Mouse (Mus musculus): ENCODE data around the gene Arih2. TPM values are rescaled to one million over a fixed set of nuclear protein-coding genes. Genes with fewer than 3 reads are reported as not detected.

The Arih2 gene
- polyA plus RNA-seq, 1 experiment from 2014 or later = 62.1 TPM

DNA sequence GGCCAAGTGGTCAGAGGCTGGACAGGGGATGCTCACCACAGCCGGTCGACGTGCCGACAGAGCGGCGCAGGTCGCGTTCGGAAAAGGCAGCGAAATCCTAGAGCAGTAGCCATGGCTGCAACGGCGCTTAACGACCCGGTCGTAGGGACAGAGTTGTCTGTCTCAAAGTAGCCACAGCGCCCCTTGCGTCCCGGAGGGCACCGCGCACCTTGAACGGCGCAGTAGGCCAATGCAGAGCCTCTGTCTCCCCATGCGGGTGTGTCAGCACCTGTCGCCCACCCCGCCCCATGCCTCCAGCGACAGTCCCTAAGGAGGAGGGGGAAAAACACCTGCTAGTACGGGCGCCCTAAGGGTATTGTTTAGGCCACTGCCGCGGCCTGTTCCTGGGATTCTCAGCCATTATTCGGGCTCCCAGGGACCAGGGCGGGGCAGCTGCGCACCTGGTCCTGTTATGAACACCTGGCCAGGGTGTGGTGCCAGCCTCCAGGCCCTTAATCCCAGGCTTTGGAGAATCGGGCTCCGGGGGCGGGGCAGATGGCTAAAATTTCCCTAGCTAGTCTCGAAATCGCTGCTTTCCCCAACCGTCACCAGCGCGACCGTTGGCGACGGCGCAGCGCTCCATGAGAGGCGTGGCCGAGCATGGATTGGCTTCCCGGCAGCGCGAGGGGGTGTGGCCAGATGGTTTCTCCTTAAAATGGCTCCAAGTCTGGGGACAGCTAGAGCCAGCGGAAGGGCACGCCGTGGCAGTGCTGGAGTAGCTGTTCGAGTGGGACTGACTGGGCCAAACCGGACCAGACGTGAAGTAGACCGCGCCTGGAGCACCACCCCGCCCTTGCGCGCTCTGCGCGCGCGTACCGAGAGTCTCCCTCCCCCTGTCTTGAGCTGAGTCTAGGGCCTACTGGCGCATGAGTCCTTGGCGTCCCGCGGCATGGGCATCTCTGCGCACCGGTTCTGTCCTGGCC lies 82.1 kb downstream of the Arih2 start, which contains the start of gene Ndufaf3:
Gene Ndufaf3, minus strand, starts transcription at position 620 of the 962 bp plus-strand sequence.
- WGBS = under 1% methylated on average over 71 of the region's 73 CpGs
- peaks cover 19% of the 10 kb centered on the region for H3K4me1 ChIP-seq (replicated peaks; ENCODE audit: control insufficient read depth, insufficient read depth, low read length)
- no peaks in the 10 kb centered on the region for H3K27me3 ChIP-seq (ENCODE audit: control insufficient read depth, insufficient read depth, low read length)
- H3K9me3 ChIP-seq (ENCODE audit: control insufficient read depth, low read length) = no peaks in the 10 kb centered on the region
- H3K36me3 ChIP-seq (ENCODE audit: control insufficient read depth, insufficient read depth, low read length) = peaks cover 12% of the 10 kb centered on the region
- peak; percentile 97 for DNase-seq (ENCODE audit: low spot score)
- peak within 1 kb of the TSS; percentile 99 for H3K4me2 ChIP-seq (ENCODE audit: low read depth, low read length, severe bottlenecking)
- ATAC-seq (replicated peaks; ENCODE audit: low FRiP score) = peak; percentile 80
- H3K9ac ChIP-seq (ENCODE audit: low read length) = peak within 1 kb of the TSS; percentile 87
- H3K27ac ChIP-seq (ENCODE audit: low read depth, low read length) = peak within 1 kb of the TSS; percentile 88
- H3K4me3 ChIP-seq (ENCODE audit: low read depth, low read length) = peak within 1 kb of the TSS; percentile 69

DNA sequence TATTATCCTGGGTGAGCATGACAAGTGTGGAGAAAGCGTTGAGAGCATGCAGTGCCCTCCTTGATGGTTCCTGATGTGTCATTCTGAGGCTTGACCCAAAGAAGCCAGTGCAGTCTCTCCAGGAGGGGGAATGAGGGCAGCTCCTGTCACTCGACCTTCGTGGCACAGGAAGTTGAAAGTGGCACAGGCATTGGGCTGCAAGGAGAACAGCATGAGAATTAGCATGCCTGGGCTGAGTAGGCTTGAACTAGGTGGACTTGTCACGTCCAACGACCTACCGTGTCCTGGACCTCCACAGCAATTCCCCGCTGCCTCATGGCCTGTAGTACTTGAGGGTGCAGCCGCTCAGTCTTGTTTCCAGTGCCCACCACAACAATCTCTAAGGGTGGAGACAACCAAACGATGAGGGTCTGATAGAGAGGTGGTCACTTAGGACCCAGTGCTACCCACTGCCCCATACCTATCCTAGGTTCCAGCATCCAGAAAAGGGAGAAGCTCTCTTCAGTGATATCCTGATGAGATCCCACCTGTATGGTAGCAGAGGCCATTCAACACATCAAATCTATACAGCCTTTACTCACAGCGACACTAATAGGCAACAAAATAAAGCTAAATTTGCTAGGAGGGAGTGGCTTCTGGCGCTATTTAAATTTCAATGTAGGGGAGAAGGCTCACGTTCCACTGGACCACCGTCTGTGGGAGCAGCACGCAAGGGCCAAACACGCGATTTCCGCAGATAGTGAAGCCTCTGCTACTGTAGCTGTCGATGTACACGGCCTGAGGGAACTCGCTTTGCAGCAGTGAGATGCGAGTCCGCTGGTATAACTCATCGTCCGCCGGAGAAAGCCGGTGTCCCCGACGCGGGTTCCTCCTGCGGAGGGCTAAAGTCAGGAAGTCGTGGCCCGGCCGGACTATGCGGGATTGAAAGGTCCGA lies 83.0 kb downstream of the Arih2 start:
- Histone ChIP-seq H3K4me2 (ENCODE audit: low read depth, low read length, severe bottlenecking) (peak overlapping the region; percentile 99), H3K9ac (ENCODE audit: low read length) (peak overlapping the region; percentile 87), H3K9me3 (ENCODE audit: control insufficient read depth, low read length) (no peaks in the 10 kb centered on the region), H3K27me3 (ENCODE audit: control insufficient read depth, insufficient read depth, low read length) (no peaks in the 10 kb centered on the region), H3K4me1 (replicated peaks; ENCODE audit: control insufficient read depth, insufficient read depth, low read length) (peaks cover 20% of the 10 kb centered on the region), H3K4me3 (ENCODE audit: low read depth, low read length) (peak overlapping the region; percentile 69), H3K27ac (ENCODE audit: low read depth, low read length) (peak overlapping the region; percentile 88; the same call in 1 of the 2 replicates), H3K36me3 (ENCODE audit: control insufficient read depth, insufficient read depth, low read length) (peaks cover 8% of the 10 kb centered on the region)
- ATAC-seq (replicated peaks; ENCODE audit: low FRiP score) (no peak), DNase-seq (ENCODE audit: low spot score) (no peak)
- 12% methylated on average over 35 of the region's 35 CpGs for WGBS

- ATAC-seq (replicated peaks; ENCODE audit: low FRiP score) (no peak), DNase-seq (ENCODE audit: low spot score) (no peak)
- no peak overlapping the region for H3K4me2 ChIP-seq (ENCODE audit: low read depth, low read length, severe bottlenecking)
- 91% methylated on average over 7 of the region's 7 CpGs for WGBS
- H3K27ac ChIP-seq (ENCODE audit: low read depth, low read length) = no peak overlapping the region
- no peak overlapping the region for H3K4me3 ChIP-seq (ENCODE audit: low read depth, low read length)
- no peaks in the 10 kb centered on the region for H3K27me3 ChIP-seq (ENCODE audit: control insufficient read depth, insufficient read depth, low read length)
- no peak overlapping the region for H3K9ac ChIP-seq (ENCODE audit: low read length)
- H3K9me3 ChIP-seq (ENCODE audit: control insufficient read depth, low read length) = no peaks in the 10 kb centered on the region
- peaks cover 13% of the 10 kb centered on the region for H3K4me1 ChIP-seq (replicated peaks; ENCODE audit: control insufficient read depth, insufficient read depth, low read length)
- peaks cover 10% of the 10 kb centered on the region for H3K36me3 ChIP-seq (ENCODE audit: control insufficient read depth, insufficient read depth, low read length)
These were observed 85.1 kb downstream of the Arih2 start for GRCm38 (mm10) chr9:108564131-108564530.

DNA sequence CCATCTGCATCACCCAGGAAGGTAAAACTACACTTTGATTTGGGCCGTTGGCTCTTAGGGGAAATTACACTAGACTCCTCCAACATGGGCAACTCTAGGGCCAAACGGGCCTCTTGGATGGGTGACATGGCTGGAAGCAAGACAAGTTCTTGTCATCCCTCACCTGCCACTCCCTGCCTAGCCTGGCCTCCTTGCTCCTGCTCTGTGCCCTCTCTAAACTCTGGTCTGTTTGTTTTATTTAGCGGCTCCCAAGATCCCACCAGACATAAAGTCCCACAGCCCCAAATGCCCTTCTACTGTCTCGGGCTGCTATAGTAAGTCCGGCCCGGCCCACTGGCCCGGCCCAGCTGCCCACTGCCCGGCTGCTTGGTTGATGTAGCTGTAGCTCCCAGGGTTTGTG lies 85.5 kb downstream of the Arih2 start:
- Histone ChIP-seq H3K27ac (ENCODE audit: low read depth, low read length) (no peak overlapping the region), H3K36me3 (ENCODE audit: control insufficient read depth, insufficient read depth, low read length) (peaks cover 15% of the 10 kb centered on the region), H3K9me3 (ENCODE audit: control insufficient read depth, low read length) (no peaks in the 10 kb centered on the region), H3K4me1 (replicated peaks; ENCODE audit: control insufficient read depth, insufficient read depth, low read length) (peaks cover 13% of the 10 kb centered on the region), H3K27me3 (ENCODE audit: control insufficient read depth, insufficient read depth, low read length) (no peaks in the 10 kb centered on the region), H3K9ac (ENCODE audit: low read length) (no peak overlapping the region), H3K4me2 (ENCODE audit: low read depth, low read length, severe bottlenecking) (no peak overlapping the region), H3K4me3 (ENCODE audit: low read depth, low read length) (no peak overlapping the region)
- ATAC-seq (replicated peaks; ENCODE audit: low FRiP score) (no peak), DNase-seq (ENCODE audit: low spot score) (no peak)
- 93% methylated on average over 8 of the region's 8 CpGs for WGBS

- ATAC-seq (replicated peaks; ENCODE audit: low FRiP score) (peak; percentile 99), DNase-seq (ENCODE audit: low spot score) (peak; percentile 96)
- no peaks in the 10 kb centered on the region for H3K27me3 ChIP-seq (ENCODE audit: control insufficient read depth, insufficient read depth, low read length)
- 0 out of 2 replicates have a peak within 1 kb of the TSS, but pooled peaks have one; percentile 51 for H3K27ac ChIP-seq (ENCODE audit: low read depth, low read length)
- peak within 1 kb of the TSS; percentile 82 for H3K4me2 ChIP-seq (ENCODE audit: low read depth, low read length, severe bottlenecking)
- H3K9ac ChIP-seq (ENCODE audit: low read length) = peak within 1 kb of the TSS; percentile 70
- H3K36me3 ChIP-seq (ENCODE audit: control insufficient read depth, insufficient read depth, low read length) = peaks cover 25% of the 10 kb centered on the region
- H3K4me1 ChIP-seq (replicated peaks; ENCODE audit: control insufficient read depth, insufficient read depth, low read length) = peaks cover 2% of the 10 kb centered on the region; the same call in 1 of the 2 replicates
- under 1% methylated on average over 52 of the region's 53 CpGs for WGBS
- peak within 1 kb of the TSS; percentile 48 for H3K4me3 ChIP-seq (ENCODE audit: low read depth, low read length)
- no peaks in the 10 kb centered on the region for H3K9me3 ChIP-seq (ENCODE audit: control insufficient read depth, low read length)
These were observed 88.9 kb downstream of the Arih2 start, which contains the start of gene Impdh2 for GRCm38 (mm10) chr9:108560227-108560841. TSS of gene Impdh2 (plus strand) at chr9:108560286.

DNA sequence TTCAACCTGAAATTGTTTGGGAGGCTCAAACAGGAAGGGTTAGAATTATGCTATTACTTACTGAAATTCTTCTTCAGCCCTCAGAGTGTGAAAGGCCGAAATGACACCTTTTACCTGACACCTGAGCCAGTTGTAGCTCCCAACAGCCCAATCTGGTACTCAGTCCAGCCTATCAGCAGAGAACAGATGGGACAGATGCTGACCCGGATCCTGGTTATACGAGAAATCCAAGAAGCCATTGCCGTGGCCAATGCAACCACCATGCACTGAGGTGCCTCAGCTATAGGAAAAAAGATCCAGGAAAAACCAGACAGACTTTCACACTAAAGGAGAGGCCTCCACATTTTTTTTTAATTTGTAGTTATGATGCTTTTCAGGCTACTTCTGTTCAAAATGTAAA lies 90.0 kb downstream of the Arih2 start:
- ATAC-seq (replicated peaks; ENCODE audit: low FRiP score) (no peak), DNase-seq (ENCODE audit: low spot score) (no peak)
- H3K36me3 ChIP-seq (ENCODE audit: control insufficient read depth, insufficient read depth, low read length) = peaks cover 26% of the 10 kb centered on the region
- WGBS = 87% methylated on average over 4 of the region's 4 CpGs
- no peaks in the 10 kb centered on the region for H3K27me3 ChIP-seq (ENCODE audit: control insufficient read depth, insufficient read depth, low read length)
- H3K4me2 ChIP-seq (ENCODE audit: low read depth, low read length, severe bottlenecking) = no peak overlapping the region
- H3K9ac ChIP-seq (ENCODE audit: low read length) = no peak overlapping the region
- no peaks in the 10 kb centered on the region for H3K9me3 ChIP-seq (ENCODE audit: control insufficient read depth, low read length)
- H3K27ac ChIP-seq (ENCODE audit: low read depth, low read length) = no peak overlapping the region
- no peak overlapping the region for H3K4me3 ChIP-seq (ENCODE audit: low read depth, low read length)
- peaks cover 2% of the 10 kb centered on the region; the same call in 1 of the 2 replicates for H3K4me1 ChIP-seq (replicated peaks; ENCODE audit: control insufficient read depth, insufficient read depth, low read length)

Data from forebrain, embryonic 11.5 days (tissue).